Mouse (Mus musculus) limb, embryonic 13.5 days (tissue): ENCODE measurements around the gene Slco4c1. TPM values are rescaled to one million over a fixed set of nuclear protein-coding genes. Genes with fewer than 3 reads are reported as not detected.

Source experiments
- ATAC-seq: fragments of 200-750 bp; cut with Nextera tagmentation; 2 replicates; pipeline ENCODE4 v1.8.0; 2017; ENCODE audit warnings: low read depth, moderate number of reproducible peaks, moderate TSS enrichment; ENCODE audit not compliant: low FRiP score
- H3K27ac ChIP-seq: fragments of 300-500 bp; sonication (generic); 2 replicates; pipeline ENCODE4 v1.5.1; 2015; ENCODE audit warnings: inconsistent platforms, mild to moderate bottlenecking, moderate library complexity
- H3K27me3 ChIP-seq: fragments of 300-500 bp; sonication (generic); 2 replicates; pipeline ENCODE4 v1.6.1; 2015; ENCODE audit warnings: mild to moderate bottlenecking, inconsistent platforms
- H3K36me3 ChIP-seq: fragments of 300-500 bp; sonication (generic); 2 replicates; pipeline ENCODE4 v1.6.1; 2015; ENCODE audit warnings: inconsistent platforms, mild to moderate bottlenecking, moderate library complexity
- H3K4me1 ChIP-seq: fragments of 300-500 bp; sonication (generic); 2 replicates; pipeline ENCODE4 v1.6.1; 2015; ENCODE audit warnings: inconsistent platforms
- H3K4me2 ChIP-seq: fragments of 300-500 bp; sonication (generic); replicated peaks from 2 replicates; pipeline ENCODE4 v1.6.1; 2015; ENCODE audit warnings: inconsistent platforms, mild to moderate bottlenecking, moderate library complexity
- H3K4me3 ChIP-seq: fragments of 300-500 bp; sonication (generic); 2 replicates; pipeline ENCODE4 v1.5.1; 2015; ENCODE audit warnings: moderate library complexity, mild to moderate bottlenecking, inconsistent platforms
- H3K9ac ChIP-seq: fragments of 300-500 bp; sonication (generic); 2 replicates; pipeline ENCODE4 v1.6.1; 2015; ENCODE audit warnings: mild to moderate bottlenecking, inconsistent platforms
- H3K9me3 ChIP-seq: fragments of 300-500 bp; sonication (generic); 2 replicates; pipeline ENCODE4 v1.6.1; 2016; ENCODE audit warnings: inconsistent platforms
- WGBS: fragments of 180-500 bp; shearing (Covaris S2); methylation state at CpG from one replicate; pipeline ENCODE4 v1.1.7; 2015; 5-methylcytosine and 5-hydroxymethylcytosine counted together
- polyA plus RNA-seq: library from polyadenylated mRNA; unstranded; fragments of >200 nt; fragmentation: Nextera tagmentation; extraction: Ambion mirVana; gene quantifications from 2 replicates; pipeline ENCODE4 v1.2.1, GENCODE M21; 2015

Slco4c1 gene
- not detected in 2 replicates for polyA plus RNA-seq

DNA sequence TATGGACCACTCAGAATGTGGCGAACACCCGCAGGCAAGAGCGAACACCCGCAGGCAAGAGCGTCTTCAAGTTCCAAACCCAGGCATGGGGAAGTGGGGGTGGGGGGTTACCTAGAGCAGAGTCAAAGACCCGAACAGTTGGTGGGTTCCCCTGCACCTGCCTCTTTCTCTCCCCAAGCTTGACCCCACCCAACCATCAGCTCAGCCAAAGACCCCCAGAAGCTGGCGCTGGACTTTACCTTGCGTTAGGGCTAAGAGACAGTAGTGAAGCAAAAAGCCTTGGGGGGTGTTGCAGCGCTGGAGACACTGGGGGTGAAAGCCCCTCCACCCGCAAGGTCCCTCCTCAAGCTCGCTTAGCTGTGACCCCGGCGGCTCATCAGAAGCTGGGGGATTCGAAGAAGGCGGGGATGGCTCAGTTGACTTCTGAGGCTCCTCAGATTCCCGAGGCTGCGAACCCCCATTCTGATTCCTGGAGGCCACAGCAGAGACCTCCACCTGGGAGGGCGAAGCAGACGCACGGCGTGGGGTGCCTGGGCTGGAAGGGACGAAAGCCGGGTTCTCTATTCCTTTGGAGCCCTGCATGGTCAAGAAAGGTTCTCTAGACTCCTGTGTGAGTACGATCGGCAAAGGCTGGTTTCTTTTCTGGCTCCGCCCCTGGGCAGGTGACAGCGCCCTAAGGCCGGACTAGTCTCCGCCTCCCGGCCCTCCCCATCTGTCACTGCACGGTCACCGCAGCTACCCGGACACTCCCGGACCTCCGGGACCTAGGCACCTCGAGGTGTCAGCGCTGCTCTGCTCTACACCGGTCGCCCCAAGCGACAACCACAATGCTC lies at the start of gene Slco4c1:
Gene Slco4c1 (minus strand): TSS at position 644 of the 833 bp plus-strand sequence.
- Histone ChIP-seq H3K27ac (no peak within 1 kb of the TSS), H3K36me3 (no peaks in the 10 kb centered on the region), H3K4me3 (peak within 1 kb of the TSS; percentile 51), H3K4me1 (peaks cover 11% of the 10 kb centered on the region), H3K9ac (peak within 1 kb of the TSS; percentile 50; the same call in 1 of the 2 replicates), H3K4me2 (peak within 1 kb of the TSS; percentile 88), H3K27me3 (peaks cover 30% of the 10 kb centered on the region), H3K9me3 (no peaks in the 10 kb centered on the region)
- WGBS, result 2% methylated on average over 40 of the region's 40 CpGs
- ATAC-seq, result peak; percentile 57

DNA sequence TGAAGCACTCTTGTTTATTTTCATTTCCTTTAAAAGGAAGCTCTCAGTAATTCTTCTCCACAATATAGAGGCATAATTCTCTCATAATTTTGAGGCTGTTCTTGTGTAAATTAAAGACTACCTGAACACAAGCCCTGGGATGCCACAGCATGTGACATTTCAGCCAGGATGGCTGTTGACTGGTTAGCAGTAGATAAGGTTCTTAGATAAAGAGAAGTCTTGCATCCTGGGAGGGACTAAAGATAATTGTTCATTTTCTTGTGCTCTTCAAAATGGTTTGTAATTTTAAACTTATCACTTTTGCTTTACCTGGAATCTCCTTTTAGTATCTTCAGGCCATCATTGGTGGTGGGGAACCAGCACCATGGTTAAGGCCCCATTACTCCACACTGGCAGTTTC lies 45.4 kb upstream of the Slco4c1 start:
- H3K9me3 ChIP-seq, result no peaks in the 10 kb centered on the region
- no peak overlapping the region for H3K27ac ChIP-seq
- H3K36me3 ChIP-seq, result no peaks in the 10 kb centered on the region
- H3K9ac ChIP-seq, result no peak overlapping the region
- H3K4me1 ChIP-seq, result no peaks in the 10 kb centered on the region
- H3K4me3 ChIP-seq, result no peak overlapping the region
- H3K4me2 ChIP-seq, result no peak overlapping the region
- H3K27me3 ChIP-seq, result no peaks in the 10 kb centered on the region
- no peak for ATAC-seq

DNA sequence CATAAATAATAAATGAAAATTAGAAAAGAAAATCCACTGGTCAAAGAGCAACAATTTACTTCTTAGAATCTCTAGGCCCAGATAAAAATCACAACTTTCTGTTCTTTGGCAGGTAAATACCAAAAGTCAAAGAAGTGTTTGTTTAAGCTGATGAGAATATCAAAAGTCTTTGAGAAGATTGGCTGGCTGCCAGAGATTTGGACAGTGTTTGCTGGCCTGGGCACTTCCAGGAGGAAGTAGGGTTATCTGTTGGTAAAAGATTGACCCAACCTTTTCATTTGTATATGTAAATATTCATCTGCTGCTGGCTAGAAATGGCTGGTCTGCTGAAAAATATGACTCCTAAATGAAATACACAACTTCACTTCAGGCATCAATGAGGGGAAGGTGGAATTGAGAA lies 11.8 kb upstream of the Slco4c1 start:
- Histone ChIP-seq H3K36me3 (no peaks in the 10 kb centered on the region), H3K9me3 (no peaks in the 10 kb centered on the region), H3K27ac (no peak overlapping the region), H3K27me3 (no peaks in the 10 kb centered on the region), H3K4me2 (no peak overlapping the region), H3K4me1 (no peaks in the 10 kb centered on the region), H3K4me3 (no peak overlapping the region), H3K9ac (no peak overlapping the region)
- no peak for ATAC-seq

DNA sequence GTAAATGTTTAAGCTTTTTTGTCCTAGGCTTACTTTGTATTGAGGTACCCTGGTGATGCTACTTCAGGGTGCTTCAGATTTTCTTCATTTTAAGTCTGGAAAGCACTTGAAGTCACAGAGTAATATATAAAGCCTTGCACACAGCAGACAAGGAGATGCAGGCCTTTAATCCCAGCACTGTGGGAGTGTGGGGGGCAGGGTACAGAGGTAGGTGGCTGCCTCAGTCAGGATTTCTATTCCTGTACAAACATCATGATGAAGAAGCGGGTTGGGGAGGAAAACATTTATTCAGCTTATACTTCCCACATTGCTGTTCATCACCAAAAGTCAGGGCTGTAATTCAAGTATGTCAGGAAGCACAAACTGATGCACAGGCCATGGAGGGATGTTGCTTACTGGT lies 6.6 kb upstream of the Slco4c1 start:
- no peaks in the 10 kb centered on the region for H3K27me3 ChIP-seq
- WGBS, result 87% methylated on average over 1 of the region's 1 CpGs
- no peaks in the 10 kb centered on the region for H3K36me3 ChIP-seq
- H3K9me3 ChIP-seq, result no peaks in the 10 kb centered on the region
- H3K27ac ChIP-seq, result no peak overlapping the region
- H3K9ac ChIP-seq, result no peak overlapping the region
- H3K4me3 ChIP-seq, result no peak overlapping the region
- ATAC-seq, result no peak
- H3K4me1 ChIP-seq, result no peaks in the 10 kb centered on the region
- H3K4me2 ChIP-seq, result no peak overlapping the region

DNA sequence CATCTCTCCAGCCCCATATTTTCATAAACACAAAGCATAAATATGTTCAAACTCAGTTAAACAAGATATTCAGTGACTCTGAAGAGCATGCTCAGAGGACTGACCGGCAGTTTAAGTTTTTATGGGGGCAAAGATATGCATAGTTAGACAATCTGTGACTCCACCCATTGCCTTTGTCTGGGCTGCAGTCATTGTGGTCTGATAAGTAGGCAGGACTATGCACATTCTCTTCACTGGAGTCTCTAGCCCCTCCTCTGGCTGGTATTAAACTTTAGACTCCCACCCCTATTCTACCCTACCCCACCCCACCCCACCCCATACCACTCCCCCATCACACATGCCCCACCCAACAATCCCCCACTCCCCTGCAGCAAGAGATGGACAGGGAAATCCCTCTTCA lies 4.1 kb upstream of the Slco4c1 start:
- no peak overlapping the region for H3K27ac ChIP-seq
- no peak overlapping the region for H3K9ac ChIP-seq
- no peak for ATAC-seq
- no peak overlapping the region for H3K4me2 ChIP-seq
- H3K4me3 ChIP-seq, result no peak overlapping the region
- H3K9me3 ChIP-seq, result no peaks in the 10 kb centered on the region
- WGBS, result 65% methylated on average over 1 of the region's 1 CpGs
- H3K27me3 ChIP-seq, result peaks cover 22% of the 10 kb centered on the region
- peaks cover 11% of the 10 kb centered on the region for H3K4me1 ChIP-seq
- no peaks in the 10 kb centered on the region for H3K36me3 ChIP-seq

DNA sequence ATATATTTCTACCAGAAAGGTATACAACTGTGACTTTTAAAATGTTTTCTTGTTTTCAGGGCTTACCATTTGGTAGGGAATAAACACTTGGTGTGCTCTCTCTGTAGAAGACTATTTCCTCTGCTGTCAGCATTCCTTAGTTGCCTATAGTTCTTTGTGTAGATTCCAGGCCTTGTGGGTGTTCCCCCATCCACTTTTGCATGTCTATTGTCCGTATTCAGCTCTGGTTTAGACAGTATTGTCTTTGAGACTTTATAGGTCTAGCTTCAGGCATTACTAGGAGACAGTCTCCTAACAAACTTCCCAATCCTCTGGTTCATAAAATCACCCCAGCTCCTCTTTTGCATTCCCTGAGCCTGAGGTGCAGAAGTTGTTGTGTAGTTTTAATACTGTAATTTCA lies 2.7 kb upstream of the Slco4c1 start:
- H3K27ac ChIP-seq, result no peak overlapping the region
- no peak for ATAC-seq
- H3K9me3 ChIP-seq, result no peaks in the 10 kb centered on the region
- no peak overlapping the region for H3K4me3 ChIP-seq
- peaks cover 30% of the 10 kb centered on the region for H3K27me3 ChIP-seq
- H3K36me3 ChIP-seq, result no peaks in the 10 kb centered on the region
- no peak overlapping the region for H3K9ac ChIP-seq
- no peak overlapping the region for H3K4me2 ChIP-seq
- 65% methylated on average over 1 of the region's 1 CpGs for WGBS
- H3K4me1 ChIP-seq, result peaks cover 11% of the 10 kb centered on the region

DNA sequence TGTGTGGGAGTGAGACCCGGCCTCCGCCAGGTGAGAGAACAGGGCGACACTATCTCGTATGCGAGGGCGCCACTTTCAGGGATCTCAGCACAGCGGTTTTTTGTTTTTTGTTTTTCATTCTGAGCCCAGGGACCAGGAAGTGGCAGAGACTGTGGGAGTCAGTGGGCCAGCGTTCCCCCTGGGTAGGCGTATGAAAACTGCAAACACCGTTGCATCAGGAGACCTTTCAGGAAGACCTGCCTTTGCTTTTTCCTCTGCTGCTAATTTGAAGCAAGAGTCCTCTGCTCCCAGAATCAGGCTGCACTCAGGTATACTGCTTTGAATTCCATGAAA lies 356 bp upstream of the Slco4c1 start:
- Histone ChIP-seq H3K4me2 (peak overlapping the region; percentile 88), H3K27ac (no peak overlapping the region), H3K27me3 (peaks cover 30% of the 10 kb centered on the region), H3K36me3 (no peaks in the 10 kb centered on the region), H3K4me3 (peak overlapping the region; percentile 51), H3K9ac (peak overlapping the region; percentile 50; the same call in 1 of the 2 replicates), H3K4me1 (peaks cover 11% of the 10 kb centered on the region), H3K9me3 (no peaks in the 10 kb centered on the region)
- ATAC-seq, result no peak
- 2% methylated on average over 10 of the region's 10 CpGs for WGBS

DNA sequence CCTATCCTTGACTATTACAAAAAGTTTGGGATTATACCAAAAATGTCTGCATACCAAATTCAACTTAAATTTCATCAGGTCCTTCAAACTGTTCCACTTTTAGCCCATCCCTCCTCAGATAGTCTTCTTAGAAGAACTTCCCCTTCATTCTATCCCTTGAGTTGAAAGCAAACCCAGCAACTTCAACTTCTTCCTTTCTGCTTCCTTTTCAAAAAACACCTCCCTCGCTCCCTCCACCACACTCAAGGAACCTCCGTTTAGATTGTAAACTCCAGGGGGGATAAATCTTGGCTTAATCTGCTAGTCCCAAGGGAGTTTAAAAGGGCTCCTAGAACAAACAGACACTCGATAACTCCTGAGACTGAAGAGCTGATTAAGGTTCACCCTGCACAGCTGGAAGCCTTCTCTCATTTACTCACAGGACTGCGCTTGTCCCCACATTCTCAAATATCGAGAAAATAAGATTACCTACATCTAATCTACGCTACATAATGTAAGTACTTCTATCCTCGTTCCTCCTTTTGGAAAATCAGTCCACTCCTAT lies 1.1 kb downstream of the Slco4c1 start:
- ATAC-seq, result no peak
- no peak overlapping the region for H3K4me3 ChIP-seq
- no peak overlapping the region for H3K27ac ChIP-seq
- no peak overlapping the region for H3K4me2 ChIP-seq
- H3K36me3 ChIP-seq, result no peaks in the 10 kb centered on the region
- H3K27me3 ChIP-seq, result peaks cover 30% of the 10 kb centered on the region
- H3K4me1 ChIP-seq, result peaks cover 11% of the 10 kb centered on the region
- no peak overlapping the region for H3K9ac ChIP-seq
- H3K9me3 ChIP-seq, result no peaks in the 10 kb centered on the region
- 6% methylated on average over 7 of the region's 7 CpGs for WGBS

DNA sequence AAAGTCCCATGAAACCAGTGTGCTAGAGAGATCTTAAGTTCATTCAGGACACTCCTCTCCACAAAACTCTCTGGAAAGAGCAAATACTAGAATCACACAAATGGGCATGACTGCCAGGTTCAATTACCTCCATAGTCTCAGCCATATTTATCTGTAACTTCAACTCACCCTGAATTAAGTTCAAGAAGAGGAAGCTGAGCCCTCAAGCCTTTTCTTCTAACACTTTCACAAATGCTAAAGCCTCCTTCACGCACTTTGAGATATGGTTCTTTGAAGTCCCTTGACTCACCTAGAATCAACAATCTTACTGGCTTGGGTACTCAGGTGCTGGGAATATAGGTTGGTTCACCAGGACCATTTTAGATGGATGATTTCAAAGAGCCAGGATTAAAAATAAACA lies 3.2 kb downstream of the Slco4c1 start:
- Histone ChIP-seq H3K4me3 (no peak overlapping the region), H3K4me1 (peaks cover 11% of the 10 kb centered on the region), H3K4me2 (no peak overlapping the region), H3K36me3 (no peaks in the 10 kb centered on the region), H3K9me3 (no peaks in the 10 kb centered on the region), H3K27me3 (peaks cover 30% of the 10 kb centered on the region), H3K9ac (no peak overlapping the region), H3K27ac (no peak overlapping the region)
- ATAC-seq, result no peak
- 91% methylated on average over 1 of the region's 1 CpGs for WGBS

DNA sequence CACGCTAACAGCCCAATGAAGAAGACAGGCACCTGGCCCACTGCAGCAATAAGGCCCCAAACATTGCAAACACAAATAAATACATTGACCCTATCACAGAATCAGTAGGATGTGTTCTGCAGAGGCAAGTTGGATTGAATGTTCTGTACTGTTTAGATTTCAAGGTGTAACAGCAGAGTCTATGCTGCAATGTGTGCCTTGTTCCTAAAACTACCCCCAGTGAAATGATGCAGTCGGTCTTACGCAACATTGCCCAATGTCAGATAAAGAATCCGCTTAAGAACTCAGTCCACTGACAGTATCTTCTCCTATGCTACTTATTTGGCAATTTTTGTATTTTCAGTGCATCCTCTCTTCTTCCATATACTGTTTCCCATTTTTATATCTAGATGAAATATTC lies 6.0 kb downstream of the Slco4c1 start:
- no peak overlapping the region for H3K4me3 ChIP-seq
- H3K4me2 ChIP-seq, result no peak overlapping the region
- H3K36me3 ChIP-seq, result no peaks in the 10 kb centered on the region
- ATAC-seq, result no peak
- H3K27me3 ChIP-seq, result peaks cover 7% of the 10 kb centered on the region
- H3K4me1 ChIP-seq, result no peaks in the 10 kb centered on the region
- no peak overlapping the region for H3K27ac ChIP-seq
- H3K9ac ChIP-seq, result no peak overlapping the region
- 95% methylated on average over 4 of the region's 4 CpGs for WGBS
- H3K9me3 ChIP-seq, result no peaks in the 10 kb centered on the region

DNA sequence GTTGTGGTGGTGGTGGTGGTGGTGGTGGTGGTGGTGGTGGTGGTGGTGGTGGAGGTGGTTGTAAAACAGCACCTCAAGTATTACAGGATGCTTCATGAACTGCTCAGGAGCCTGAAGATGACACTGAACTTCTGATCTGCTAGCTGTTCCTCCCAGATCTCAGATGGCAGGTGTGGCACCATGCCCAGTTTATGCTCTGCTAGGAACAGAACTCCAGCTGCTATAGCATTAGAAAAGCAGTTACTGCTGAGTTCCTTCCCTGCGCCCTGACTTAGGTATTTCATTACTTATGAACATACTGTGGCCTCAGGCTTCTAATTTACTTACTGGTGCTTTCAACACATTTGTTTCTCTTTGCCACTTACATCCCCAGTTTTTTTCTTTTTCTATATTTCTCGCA lies 7.9 kb downstream of the Slco4c1 start:
- WGBS, result 55% methylated on average over 2 of the region's 2 CpGs
- Histone ChIP-seq H3K9me3 (no peaks in the 10 kb centered on the region), H3K4me2 (no peak overlapping the region), H3K4me1 (no peaks in the 10 kb centered on the region), H3K4me3 (no peak overlapping the region), H3K9ac (no peak overlapping the region), H3K36me3 (no peaks in the 10 kb centered on the region), H3K27me3 (no peaks in the 10 kb centered on the region), H3K27ac (no peak overlapping the region)
- no peak for ATAC-seq

DNA sequence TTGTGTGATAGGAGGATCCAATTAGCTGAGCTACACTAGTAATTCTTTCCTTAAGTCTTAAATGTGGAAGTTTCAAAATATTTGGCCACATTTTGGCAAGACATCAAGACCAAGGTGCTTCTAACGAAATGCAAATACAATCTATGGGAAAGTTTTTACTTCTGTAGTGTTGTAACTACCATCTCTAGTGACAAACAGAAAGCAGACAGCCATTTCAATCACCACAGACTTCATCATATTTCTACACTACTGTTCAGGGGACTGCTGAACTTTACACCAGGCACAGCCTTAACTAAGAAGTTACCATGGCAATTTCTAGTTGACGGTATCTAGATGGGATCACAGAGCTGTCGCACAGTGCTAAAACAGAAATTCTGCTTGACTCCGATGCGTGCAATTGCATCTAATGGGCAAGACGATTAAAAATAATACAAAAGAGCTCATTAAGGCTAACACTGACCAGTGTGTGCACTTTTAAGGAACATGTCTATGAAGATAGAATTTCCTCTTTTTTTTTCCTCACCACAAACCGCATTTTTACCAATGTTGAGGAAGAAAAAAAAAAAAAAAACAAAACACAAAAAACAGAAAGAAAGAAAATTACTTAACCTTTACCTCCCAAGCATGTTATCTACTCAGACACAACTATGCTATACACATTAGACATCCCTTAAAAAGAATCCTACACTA lies 11.8 kb downstream of the Slco4c1 start:
- no peak overlapping the region for H3K4me2 ChIP-seq
- H3K27me3 ChIP-seq, result no peaks in the 10 kb centered on the region
- no peak overlapping the region for H3K4me3 ChIP-seq
- WGBS, result 90% methylated on average over 7 of the region's 7 CpGs
- no peak overlapping the region for H3K27ac ChIP-seq
- no peak for ATAC-seq
- H3K36me3 ChIP-seq, result no peaks in the 10 kb centered on the region
- H3K9me3 ChIP-seq, result no peaks in the 10 kb centered on the region
- H3K4me1 ChIP-seq, result no peaks in the 10 kb centered on the region
- H3K9ac ChIP-seq, result no peak overlapping the region
